Mouse (Mus musculus) MEL-GATA-1-ER (cell line): ENCODE data around the gene Limk2.

Experiments
- DNase-seq: peaks from one replicate; pipeline ENCODE4 v3.0.0-alpha.2; 2012; ENCODE audit warnings: low read depth; ENCODE audit errors: extremely low read depth

Gene Limk2

DNA sequence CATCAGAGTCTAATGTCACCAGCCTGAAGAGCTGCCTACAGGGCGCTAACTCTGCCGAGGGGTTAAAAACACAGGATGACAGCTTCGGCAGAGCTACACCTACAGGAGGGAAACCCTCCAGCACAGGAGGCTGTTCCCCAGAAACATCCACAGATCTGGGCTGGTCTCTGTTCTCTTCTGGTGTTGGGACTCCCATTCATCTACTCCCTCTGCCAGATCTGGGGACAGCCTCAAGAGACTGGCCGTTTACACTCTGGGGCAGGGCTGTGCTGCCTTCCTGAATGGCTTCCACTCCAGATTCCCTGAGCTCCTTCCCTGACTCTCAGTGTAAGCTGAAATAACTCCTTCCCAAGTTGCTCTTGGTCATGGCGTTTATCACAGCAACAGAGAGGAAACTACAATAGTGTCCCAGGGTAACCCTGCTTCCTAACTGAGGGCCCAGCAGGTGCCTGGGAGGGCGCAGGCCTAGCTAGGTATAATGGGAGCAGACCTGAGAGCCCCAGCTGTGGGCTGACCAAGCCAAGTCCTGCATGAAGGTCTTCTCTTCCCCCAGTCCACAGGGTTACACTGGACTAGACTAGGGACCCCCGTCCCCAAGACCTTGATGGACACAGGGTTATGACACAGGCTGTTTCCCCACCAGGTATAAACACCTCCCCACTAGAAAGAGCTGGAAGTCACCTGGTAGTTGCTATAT is 37.2 kb downstream of the Limk2 start:
- no peak for DNase-seq

DNA sequence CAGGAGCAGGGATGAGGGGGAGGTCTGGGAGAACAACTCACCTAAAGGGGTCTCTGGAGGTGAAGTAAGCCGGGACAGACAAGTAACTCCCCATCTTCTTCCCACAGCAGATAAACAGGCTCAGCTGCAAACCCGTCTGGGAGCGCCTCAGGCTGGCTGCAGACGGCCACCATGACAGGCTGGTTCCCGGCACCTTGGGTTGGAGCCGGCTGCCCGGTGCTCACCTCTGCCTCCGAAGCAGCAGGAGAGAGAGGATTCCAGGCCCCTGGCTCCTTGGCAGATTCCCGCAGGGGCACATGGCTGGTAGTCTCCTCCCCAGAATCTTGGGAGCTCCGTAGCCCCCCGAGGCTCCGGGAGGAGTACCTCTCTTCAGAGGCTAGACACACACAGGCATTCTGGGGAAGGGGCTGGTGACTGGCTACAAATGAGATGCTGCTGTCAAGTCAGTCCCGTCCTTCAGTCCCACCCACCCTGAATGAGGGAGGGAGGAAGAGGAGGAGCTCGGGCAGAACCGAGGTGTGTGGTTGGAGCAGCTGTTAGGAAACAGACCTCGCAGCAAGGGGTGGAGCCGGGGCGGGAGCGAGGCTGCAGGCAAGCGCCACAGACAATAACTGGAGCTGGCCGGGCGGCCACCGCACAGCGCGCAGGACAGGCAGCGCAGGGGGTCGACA is 37.9 kb downstream of the Limk2 start:
- no peak for DNase-seq

DNA sequence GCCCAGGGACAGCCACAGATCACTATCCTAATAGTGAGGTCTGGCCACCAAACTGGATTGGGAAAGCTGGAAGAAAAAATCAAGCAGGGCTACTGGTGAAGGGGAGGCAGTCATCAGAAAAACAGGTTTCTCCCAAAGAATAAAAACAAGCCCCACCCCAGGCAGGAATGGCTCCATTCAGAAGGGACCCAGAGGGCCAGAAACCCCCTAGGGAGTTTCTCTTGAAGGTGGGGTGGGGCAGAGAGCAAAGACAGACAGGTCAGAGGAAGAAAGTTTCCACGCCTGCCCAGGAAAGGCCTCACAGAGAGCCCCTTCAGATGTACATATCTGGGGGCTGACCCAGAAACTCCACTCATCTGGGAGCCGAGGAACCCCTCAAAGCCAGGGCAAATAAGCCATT is 38.8 kb downstream of the Limk2 start:
- no peak for DNase-seq

DNA sequence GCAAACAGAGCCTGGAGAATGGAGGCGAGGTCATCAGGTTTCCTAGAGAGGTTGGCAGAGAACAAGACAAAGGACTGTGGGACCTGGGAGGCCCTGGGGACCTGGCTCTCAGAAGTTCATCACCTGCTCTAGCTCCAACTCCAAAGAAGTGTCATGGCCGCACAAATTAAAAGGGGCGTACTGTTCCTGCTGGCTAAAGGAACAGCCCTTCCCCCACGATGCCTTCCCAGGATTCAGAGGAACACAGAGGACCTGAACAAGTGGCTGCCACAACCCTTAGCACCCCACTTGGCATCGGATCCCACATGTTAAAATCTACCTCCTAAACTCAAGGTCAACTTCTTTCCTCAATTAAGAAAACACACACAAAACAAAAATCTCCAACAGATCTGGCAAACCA is 39.5 kb downstream of the Limk2 start:
- no peak for DNase-seq

DNA sequence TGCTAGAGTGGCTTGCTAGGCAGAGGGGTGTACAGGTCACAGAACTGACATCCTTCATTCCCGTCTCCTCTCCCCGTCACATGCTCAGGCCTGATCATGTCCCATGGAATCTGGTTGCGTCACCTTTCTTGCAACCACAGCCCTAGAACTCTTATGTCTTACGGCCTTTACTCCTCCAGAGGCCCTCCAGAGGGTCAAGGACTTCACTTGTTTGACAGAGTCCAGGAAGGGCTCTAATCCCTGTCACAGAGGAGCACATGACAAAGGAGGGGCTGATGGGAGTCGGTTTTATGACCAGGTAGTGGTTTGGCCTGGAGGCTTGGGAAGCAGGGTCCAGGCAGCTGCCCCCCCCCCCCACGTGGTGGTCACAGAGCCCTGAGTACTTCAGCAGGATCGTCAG is 40.0 kb downstream of the Limk2 start:
- DNase-seq = no peak

DNA sequence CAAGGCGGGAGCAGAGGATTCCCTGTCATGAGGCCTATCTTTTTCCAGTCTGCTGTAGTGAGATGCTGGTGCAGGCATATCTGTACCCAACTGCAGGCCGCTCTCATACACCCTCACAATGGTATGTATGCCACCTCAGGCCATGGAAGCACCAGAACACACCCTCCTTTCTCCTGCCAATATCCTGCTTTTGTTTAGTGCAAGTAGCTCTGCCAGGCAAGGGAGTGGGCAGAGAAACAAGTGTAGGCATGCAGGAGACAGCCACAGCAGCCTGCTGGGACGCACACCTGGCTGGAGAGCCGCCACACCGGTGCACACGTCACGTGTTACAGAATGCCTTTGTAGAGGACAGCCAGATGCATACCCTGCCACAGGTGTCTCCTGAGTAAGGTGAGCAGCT is 42.6 kb downstream of the Limk2 start:
- DNase-seq = no peak

DNA sequence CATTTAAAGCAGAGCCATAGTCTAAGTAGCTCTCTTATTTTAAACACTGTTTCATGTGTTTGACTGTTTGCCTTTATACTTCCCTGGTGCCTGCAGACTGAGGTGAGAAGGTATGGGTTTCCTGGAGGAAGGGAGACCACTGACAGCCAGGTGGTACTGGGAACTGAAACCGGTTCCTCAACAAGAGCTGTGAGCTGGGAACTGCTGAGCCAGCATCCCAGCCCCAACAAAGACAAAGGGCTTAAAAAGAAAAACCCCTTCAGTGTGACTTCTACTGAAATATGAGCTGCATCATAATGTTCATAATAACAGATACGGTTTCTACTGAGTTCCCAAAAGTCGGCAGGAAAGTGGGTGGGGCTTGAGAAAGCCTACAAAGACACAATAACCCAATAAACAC is 46.1 kb downstream of the Limk2 start:
- DNase-seq = no peak

DNA sequence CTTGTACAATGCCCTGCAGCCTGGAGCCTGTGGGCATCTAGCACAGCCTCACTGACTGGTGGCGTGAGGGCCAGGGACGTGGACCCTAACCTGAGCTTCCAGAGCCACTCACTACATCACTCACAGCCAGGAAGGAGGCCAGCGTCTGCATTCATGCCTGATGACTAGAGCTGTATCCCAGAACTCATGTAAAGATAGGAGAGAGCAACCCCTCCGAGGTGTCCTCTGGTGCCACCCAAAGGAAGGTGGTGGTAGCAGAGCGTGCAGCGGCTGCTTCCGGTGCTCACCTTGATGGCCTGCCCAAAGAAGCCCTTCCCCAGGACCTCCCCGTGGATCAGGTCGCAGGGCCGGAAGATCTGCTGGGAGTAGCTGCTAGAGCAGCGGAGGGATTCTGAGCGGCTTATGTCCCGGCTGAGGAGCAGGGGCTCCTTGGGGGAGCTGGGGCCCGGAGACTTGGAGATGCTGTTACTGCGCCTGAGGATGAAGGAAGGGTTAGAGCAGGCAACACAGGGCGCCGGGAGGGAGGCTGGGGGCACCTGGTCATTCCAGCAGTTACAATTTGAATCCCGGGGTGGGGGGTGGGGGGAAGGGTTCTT is 55.9 kb downstream of the Limk2 start:
- DNase-seq = no peak

DNA sequence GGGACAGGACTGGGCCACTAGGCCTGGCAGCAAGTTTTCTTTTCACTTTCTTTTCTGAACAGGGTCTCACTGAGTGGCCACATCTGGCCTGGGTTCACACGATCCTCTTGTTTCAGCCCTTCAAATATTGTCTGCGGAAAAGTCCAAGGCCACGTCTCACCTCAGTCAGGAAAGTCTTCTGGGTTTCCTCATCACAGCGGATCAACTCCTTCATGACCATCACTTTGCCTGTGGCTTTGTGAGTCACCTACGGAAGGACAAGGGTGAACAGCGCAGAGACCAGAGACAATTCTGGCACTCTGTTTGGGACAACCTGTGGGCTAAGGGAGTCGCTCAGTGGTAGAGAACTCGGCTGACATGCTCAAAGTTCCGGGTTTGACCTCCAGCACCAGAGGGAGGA is 56.9 kb downstream of the Limk2 start:
- DNase-seq = no peak

DNA sequence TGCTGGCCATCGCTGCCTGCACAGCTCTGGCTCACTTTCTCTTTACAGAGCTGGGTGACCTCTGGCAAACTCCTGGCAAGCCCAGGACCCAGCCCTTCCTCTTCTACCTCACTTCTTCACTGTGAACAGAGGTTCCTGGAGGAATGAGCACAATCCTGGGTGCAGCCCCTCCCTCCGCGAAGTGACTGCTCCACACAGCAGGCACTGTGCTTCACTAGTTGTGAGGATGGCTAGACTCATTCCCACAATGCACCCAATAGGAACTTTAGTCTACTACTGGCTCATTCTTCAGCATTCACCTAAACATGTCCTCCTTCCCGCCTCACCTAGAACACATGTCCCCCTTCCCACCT is 59.7 kb downstream of the Limk2 start:
- no peak for DNase-seq

DNA sequence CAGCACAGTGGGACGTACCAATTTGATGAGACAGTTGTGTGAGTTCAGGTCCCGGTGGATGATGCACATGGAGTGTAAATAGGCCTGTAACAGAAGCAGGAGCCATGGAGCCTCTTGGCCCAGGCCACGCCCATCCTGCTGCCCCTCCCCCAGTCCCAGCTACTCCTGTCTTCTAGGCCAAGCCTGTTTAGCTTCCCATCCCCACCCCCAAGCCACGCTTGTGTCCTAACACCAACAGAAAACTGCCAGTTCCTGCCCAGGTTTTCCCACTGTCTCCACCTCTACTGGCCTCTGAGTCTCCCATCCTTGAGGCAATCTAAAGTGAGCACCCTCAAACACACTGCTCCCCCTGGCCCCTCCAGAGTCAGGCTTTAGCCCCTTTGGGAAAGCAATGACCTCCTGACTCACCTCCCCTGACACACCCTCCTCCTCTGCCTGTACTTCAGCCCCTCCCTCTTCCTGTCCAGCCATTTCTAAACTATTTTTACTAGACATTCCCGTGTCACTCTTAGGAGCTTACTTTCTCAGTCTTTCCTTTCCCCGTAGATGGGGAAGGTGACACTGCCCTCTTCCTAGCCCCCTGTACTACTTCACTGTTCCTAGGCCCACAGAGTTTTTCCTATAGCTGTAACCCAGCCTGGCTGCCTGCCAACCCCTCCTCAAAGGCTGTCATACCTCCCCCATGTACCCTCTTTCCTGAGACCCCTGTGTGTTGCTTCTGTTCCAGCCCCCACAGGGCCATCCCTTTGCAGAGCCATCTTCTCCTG is 60.2 kb downstream of the Limk2 start:
- no peak for DNase-seq

DNA sequence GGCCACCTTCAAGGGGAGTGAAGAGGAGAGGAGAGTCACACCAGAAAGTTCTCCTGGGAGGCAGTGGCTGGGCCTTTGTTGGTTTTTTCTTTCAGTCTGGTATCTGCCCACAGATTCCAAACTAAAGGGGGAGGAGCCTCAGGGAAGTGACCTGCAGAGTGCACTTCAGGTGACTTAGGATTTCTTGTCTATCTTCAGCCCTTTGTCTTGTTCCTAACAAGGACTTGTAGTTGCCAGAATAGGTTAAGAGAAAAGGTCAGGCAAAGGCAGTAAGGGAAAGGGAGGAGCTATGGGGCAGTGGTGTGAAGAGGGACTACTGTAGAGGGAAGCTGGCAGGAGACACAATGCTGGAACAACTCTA is 61.2 kb downstream of the Limk2 start:
- no peak for DNase-seq

DNA sequence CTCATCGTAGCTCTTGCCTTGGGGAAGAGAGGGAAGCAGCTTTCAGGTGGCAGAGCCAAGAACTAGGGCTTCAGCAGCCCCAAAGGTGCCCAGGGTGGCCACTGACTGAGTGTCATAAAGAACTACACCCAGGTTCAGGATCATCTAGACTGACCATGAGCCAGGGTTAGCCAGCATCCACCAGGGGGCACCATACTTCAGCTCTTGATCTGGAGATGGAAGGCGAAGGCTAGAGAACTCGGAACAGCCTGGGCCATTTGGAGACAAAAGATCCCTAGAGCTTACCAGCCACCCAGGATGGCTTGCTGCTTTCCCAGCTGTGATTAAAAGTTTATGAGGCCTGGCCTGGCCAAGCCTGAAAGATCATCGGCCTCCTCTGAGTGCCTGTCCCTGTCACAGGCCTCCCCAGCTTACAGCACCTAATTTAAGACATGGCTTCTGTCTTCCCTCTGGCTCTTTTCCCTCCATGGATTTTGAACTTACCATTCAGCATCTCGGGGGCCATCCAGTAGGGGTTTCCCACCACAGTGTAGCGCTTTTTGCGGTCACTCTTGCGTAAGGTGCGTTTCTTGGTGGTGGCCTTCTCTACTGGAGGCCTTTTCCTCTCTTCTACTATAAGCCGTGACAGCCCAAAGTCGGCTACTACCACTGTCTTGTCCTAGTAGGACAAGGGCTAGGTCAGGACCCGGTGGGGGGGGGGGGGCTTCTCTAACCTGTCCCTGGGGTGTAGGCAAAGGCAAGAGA is 61.7 kb downstream of the Limk2 start:
- peak; percentile 38 for DNase-seq

DNA sequence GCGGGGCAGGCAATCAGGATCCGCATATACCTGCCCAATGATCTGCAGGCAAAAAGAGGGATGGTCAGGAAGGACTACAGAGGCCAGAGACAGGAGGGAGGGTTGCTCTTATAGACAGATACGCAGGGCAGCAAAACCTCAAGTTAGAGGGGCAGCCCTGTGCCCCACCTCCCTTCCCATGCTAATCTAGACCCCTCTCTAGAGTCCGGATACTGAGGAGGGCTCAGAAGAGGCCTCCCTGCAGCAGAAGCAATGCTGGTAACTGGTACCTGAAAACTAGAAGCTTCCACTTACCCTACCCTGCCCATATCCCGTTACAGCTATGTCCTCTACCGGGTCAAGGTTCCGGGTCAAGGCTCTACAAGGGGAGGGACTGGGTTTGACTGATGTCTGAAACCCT is 62.6 kb downstream of the Limk2 start:
- no peak for DNase-seq

DNA sequence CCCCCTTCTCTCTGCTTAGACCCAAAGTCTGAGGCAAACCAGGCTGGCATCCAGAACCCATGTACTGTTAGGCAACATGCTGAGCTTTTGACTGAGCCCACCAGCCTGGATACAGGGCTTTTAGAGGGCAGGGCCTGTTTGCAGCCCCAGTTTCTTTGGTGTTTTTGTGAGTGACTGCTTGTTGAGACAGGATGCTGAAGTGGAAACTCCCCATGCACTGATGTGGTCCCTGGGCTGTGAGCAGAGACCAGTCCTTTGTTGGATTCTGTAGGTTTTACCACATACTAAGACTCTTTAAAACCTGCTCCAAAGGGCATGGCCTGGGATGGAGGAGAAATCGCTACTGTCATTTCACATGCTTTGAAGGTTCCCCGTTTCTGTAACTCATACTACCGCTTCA is 64.1 kb downstream of the Limk2 start:
- DNase-seq = no peak

DNA sequence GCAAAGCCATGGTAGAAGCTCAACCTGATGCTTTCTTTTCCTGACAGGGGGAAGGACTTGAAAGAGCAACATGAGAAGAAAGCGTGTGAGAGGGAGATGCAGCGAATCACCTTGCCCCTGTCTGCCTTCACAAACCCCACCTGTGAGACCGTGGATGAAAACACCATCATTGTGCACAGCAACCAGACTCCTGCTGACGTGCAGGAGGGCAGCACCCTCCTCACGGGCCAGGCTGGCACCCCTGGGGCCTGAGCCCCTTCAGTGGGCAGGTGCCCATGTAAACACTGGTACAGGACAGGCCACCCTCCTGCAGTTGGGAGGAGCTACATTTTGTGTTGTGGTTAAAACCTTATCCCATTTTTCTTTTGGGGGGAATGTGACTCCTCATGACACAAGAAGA is 67.5 kb downstream of the Limk2 start:
- no peak for DNase-seq

DNA sequence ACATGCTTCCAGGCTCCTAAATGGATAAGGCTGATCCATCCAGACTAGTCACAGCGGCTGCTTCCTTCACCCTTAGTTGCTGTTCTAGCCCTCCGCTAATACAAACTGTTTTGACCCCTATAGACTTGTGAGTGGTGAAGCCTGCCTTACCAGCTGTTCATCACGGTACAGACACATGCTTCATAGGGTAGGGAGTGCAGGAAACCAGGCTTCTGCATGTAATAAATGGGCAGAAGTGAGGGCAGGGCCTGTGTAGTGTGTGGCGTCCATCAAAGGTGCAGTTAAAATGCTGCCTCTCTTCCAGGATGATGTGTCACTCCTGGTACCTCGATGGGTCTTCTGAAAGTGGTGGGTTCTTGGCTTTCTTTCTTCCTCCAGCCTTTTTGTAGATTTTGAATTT is 71.0 kb downstream of the Limk2 start:
- no peak for DNase-seq

DNA sequence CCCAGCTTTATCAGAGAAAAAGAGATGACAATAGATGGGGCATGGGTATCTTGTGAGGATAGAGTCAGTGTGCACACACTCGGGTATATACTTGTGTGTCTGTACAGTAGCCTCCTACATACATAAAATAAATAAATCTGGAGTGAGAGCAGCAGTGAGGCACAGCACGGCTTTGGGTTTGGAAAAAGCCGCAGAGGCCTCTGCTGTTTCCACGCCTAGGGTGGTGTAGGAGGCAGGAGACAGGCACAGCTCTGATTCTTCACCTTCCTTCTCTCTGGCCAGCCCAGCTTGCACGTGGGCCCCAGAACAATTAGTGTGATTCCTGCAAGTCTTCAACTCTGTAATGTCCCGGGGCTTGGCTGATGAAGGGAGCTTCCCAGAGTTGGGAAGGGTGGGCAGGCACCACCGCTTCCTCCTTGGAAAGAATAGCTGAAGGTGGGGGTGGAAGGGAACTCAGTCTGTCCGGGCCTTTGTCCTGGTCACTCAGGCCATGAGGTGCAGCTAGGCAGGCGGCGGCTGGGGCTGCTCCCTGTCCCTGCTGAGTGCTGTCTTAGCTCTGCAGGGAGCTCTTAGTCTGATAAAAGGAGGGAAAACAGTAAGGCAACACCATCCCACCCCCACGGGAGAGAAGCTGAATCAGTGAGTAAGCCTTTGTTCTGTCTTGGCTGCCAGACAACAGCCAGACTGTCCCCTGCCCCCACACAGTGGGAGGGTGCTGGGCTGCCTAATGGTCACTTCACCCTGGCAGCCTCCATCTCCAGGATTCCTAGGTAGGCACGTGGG is 71.6 kb downstream of the Limk2 start:
- no peak for DNase-seq

DNA sequence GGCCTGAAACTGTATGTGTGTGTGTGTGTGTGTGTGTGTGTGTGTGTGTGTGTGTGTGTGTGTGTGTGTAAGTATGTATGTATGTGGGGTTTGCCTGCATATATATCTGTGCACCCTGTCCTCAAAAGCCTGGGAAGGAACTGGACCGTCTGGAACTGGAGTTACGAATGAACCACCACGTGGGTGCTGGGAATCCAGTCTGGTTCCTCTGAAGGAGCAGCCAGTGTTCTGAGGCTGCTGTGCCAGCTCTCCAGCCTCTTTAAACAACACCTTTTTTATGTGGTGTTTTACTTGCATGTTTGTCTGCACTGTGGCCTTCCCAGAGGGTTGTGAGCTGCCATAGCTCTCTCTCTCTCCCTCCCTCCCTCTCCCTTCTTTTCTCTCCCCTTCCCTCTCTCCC is 72.4 kb downstream of the Limk2 start:
- no peak for DNase-seq

DNA sequence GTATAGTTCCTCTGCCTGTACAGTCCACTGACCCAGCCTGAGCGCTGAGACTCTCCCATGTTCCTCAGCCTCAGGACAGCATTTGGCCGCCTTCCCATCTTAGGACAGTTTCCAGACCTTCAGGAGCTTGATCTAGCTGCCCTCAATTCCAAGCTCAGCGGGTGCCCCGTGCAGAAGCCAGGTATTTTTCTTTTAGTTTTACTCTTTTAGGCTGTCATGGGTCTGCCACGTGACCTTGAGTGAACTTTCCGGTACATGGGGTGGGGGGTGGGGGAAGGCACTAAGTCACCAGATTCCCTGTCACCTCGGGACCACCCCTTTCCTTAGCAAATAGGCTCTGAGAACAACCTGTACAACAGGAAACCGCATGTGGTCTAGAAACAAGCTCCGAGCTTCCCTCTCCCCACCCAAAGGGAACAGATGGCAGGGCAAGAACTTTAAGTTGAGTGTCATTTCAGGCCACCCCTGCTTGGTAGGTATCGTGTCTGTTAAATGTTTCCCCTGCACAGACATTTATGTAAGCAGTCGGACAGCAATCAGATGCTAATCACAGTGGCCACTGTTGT is 73.3 kb downstream of the Limk2 start:
- DNase-seq = no peak
